Mouse (Mus musculus): Measurements from ENCODE around the gene Aco1. TPM values are rescaled to one million over a fixed set of nuclear protein-coding genes. Genes with fewer than 3 reads are reported as not detected.
A peak's percentile ranks its signal among the peaks of the same experiment; 100 is the strongest.

Aco1 gene
- polyA plus RNA-seq, 1 experiment from 2014 or later: 53.3 TPM

DNA sequence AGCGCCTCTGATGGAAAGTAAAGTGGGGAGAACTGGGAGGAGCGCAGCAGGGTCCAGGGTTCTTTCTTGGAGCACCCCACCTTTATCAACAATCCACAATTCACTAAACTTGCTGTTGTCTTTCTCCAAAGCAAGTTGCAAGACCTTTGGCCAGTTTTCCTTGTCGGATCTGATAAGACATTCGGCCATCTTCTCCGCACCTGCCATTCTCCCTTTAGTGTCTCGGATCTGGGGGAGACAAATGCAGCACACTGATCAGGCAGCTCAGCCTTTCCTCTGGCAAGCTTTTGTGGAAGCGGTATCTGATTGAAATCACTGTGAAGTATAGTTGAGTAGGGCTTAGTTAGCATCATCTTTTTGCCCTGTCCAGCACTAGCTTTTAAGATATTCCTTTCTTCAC lies 85.0 kb downstream of the Aco1 start:
- Histone ChIP-seq H3K36me3 (replicated peaks) (no peaks in the 10 kb centered on the region), H3K27me3 (ENCODE audit: poor library complexity, severe bottlenecking) (no peaks in the 10 kb centered on the region), H3K4me1 (no peaks in the 10 kb centered on the region), H3K9me3 (no peaks in the 10 kb centered on the region), H3K27ac (no peak overlapping the region), H3K4me3 (no peak overlapping the region)
- 92% methylated on average over 7 of the region's 7 CpGs for WGBS
- no peak for DNase-seq (ENCODE audit: extremely low spot score, low spot score)

DNA sequence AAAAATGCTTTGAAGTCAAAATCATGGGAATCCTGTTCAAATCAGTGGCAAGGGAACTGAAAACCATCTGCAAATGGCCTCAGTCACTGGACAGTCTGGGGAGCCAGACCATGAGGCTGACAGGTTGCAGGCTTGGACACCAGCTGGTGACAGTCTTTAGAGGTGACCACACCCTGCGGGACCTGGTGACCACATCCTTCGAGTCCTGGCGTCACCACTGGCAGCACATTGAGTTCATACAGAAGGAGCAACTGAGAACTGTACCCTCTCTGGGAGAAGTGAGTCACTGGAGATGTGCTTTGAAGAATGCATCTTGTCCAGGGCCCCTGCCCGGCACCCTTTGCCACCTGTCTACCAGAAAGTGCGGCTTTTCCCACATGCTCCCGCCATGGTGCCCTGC lies 86.8 kb downstream of the Aco1 start:
- H3K27me3 ChIP-seq (ENCODE audit: poor library complexity, severe bottlenecking): no peaks in the 10 kb centered on the region
- DNase-seq (ENCODE audit: extremely low spot score, low spot score): no peak
- H3K27ac ChIP-seq: no peak overlapping the region
- H3K4me3 ChIP-seq: no peak overlapping the region
- no peaks in the 10 kb centered on the region for H3K36me3 ChIP-seq (replicated peaks)
- no peaks in the 10 kb centered on the region for H3K9me3 ChIP-seq
- WGBS: 92% methylated on average over 6 of the region's 6 CpGs
- no peaks in the 10 kb centered on the region for H3K4me1 ChIP-seq

DNA sequence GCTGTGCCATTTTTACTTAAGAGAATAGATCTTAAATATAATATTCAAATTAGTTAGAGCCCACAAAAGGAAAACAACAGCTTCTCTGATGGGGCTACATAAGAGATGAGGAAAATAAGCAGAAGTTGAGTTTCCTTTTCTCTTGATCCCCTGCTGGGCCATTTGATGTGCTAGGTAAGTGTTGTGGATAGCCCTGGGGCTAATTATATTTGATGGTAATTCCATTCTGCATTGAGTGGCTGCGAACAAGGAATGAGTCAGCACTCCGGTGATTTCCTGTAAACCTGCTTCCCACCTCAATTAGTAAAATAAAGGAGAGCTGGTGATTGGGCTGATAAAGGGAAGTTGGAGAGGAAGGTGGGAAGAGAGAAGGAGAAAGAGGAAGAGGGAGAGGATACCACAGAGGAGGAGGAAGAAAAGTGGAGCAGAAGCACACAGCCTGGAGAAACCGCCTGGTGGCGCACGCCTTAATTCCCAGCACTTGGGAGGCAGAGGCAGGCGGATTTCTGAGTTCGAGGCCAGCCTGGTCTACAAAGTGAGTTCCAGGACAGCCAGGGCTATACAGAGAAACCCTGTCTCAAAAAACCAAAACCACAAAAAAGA lies 90.3 kb downstream of the Aco1 start:
- no peaks in the 10 kb centered on the region for H3K36me3 ChIP-seq (replicated peaks)
- H3K27ac ChIP-seq: no peak overlapping the region
- H3K27me3 ChIP-seq (ENCODE audit: poor library complexity, severe bottlenecking): no peaks in the 10 kb centered on the region
- no peak for DNase-seq (ENCODE audit: extremely low spot score, low spot score)
- no peaks in the 10 kb centered on the region for H3K9me3 ChIP-seq
- H3K4me3 ChIP-seq: no peak overlapping the region
- WGBS: 93% methylated on average over 7 of the region's 7 CpGs
- H3K4me1 ChIP-seq: no peaks in the 10 kb centered on the region

DNA sequence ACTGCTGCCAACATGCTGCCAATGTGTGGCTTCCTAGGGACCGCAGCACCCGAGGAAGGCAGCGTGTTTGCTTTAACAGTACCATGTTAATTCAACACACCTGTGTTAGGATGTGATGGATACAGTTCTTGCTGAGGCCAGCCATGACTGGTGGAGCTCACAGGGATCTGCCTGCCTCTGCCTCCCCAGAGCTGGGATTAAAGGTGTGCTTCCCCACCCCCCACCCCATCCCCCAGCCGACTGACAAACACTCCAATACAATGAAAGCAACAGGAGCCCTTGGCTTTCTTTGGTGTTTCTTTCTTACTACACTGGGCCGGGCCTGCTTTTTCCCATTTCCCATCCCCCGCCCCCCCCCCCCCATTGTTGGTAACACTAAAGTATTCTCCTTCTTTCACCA lies 91.4 kb downstream of the Aco1 start:
- H3K9me3 ChIP-seq: no peaks in the 10 kb centered on the region
- no peaks in the 10 kb centered on the region for H3K27me3 ChIP-seq (ENCODE audit: poor library complexity, severe bottlenecking)
- peaks cover 10% of the 10 kb centered on the region for H3K4me1 ChIP-seq
- DNase-seq (ENCODE audit: extremely low spot score, low spot score): no peak
- no peak overlapping the region for H3K4me3 ChIP-seq
- H3K36me3 ChIP-seq (replicated peaks): no peaks in the 10 kb centered on the region
- no peak overlapping the region for H3K27ac ChIP-seq
- 82% methylated on average over 6 of the region's 6 CpGs for WGBS

DNA sequence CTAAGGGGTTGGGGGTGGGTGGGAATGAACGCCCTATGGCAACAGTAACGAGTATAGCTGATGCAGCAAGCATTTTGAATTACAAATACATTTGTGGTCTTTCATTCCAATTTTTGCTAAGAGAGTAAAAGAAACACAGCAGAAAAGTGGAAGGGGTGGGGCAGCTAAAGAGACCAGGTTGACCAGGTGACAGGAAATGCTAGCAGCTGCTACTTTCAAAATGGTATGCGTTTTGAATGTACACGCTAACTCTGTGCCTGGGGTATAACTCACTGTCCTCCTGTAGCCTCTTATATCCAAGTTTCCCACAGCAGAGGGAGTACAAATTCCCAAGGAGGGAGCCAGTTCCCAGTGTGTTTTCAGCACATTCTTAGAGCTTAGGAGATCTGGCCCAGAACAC lies 93.9 kb downstream of the Aco1 start:
- 91% methylated on average over 4 of the region's 4 CpGs for WGBS
- no peak for DNase-seq (ENCODE audit: extremely low spot score, low spot score)

DNA sequence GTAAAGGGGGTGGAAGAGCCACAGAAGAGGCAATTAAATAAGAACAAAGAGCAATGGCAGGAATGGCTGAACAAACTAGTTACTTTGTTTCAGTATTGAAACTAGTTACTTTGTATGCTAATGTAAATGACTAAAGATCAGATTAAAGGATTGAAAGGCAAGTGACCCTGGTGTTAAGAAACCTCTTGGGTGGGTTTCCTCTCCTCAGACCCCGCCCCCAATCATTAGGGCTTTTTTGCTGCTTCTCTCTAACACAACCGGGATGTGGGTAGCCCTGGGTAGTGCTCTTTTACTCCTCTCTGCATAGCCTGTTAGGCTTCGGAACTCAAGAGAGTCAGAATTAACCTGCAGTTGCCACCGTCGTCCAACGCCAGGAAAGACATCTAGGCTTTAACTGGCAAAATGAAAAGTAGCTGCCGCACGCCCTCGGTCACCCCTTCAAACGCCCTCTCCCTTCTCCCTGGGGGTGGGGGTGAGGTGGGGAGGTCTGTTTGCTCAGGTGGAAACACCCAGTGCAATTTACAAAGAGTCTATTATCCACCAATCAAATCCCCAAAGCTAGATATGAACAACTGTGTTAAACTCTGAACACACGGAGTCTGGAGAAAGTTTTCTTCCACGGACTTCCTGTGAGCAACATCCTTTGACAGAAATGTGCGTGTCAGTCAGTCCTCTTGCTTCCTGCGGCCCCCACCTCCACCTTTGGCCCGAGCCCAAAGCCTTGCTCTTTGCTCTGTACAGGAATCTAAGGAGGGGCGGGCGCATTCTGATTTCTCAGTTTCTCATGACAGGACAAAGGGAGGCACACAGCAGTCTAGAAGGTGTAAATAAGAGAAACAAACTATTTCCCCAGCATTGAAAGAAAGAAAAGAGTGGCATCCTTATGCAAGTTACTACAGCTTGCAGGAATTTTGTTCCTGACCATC lies 95.9 kb downstream of the Aco1 start:
- 1% methylated on average over 17 of the region's 17 CpGs for WGBS
- H3K9me3 ChIP-seq: no peaks in the 10 kb centered on the region
- peak overlapping the region; percentile 35; the same call in 1 of the 2 replicates for H3K27ac ChIP-seq
- peak; percentile 18 for DNase-seq (ENCODE audit: extremely low spot score, low spot score)
- H3K36me3 ChIP-seq (replicated peaks): no peaks in the 10 kb centered on the region
- H3K27me3 ChIP-seq (ENCODE audit: poor library complexity, severe bottlenecking): 0 out of 2 replicates have a peak, but pooled peaks cover 4% of the 10 kb centered on the region
- H3K4me1 ChIP-seq: peaks cover 21% of the 10 kb centered on the region
- peak overlapping the region; percentile 61 for H3K4me3 ChIP-seq

More for the DNA sequence above, 93.9 kb downstream of the Aco1 start:
- Histone ChIP-seq H3K36me3 (replicated peaks) (no peaks in the 10 kb centered on the region), H3K27ac (no peak overlapping the region), H3K27me3 (ENCODE audit: poor library complexity, severe bottlenecking) (0 out of 2 replicates have a peak, but pooled peaks cover 4% of the 10 kb centered on the region), H3K4me3 (no peak overlapping the region), H3K9me3 (no peaks in the 10 kb centered on the region), H3K4me1 (peaks cover 21% of the 10 kb centered on the region)

DNA sequence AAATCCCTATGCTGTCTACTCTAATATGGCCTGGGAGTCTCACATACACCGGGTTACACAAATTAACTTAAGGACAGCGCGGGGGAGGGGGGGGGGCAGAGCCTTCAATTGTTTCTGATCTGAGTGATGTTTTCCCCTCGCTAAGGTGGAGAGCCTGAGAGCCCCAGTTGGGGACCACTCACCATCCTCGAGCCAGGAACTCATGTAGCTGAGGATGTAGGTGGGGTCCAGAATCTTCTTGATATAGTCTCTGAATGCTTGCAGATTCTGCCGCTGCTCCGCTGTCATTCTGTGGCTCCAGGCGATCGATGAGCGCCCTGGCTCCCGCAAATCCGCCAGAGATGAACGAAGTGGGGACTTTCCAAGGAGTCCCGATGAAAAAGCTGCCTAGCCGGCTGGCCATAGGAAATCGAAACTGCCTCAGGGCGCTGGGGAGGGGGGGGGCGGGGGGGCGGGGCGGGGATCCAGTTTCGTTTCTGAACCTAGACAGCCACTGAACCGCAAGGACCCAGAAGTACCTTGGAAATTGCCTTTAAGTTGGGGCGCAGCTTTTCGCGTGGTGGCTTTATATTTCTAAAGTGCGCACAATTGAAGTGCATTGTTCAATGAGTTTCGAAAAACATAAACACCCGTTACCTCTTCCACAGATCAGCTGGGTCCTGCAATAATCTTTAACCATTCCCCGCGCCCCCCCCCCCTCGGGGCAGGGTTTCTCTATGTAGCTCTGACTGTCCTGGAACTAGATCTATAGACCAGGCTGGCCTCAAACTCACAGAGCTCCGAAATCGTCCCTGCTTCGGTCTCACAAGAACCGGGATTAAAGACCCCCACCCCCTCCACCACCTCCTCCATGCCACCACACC lies 96.8 kb downstream of the Aco1 start, which contains the start of gene Ddx58:
Gene Ddx58, minus strand, starts transcription at position 420 of the 863 bp plus-strand sequence.
- 3% methylated on average over 32 of the region's 35 CpGs for WGBS
- peak within 1 kb of the TSS; percentile 70 for H3K27ac ChIP-seq
- H3K4me3 ChIP-seq: peak within 1 kb of the TSS; percentile 61
- H3K4me1 ChIP-seq: peaks cover 21% of the 10 kb centered on the region
- H3K36me3 ChIP-seq (replicated peaks): no peaks in the 10 kb centered on the region
- no peaks in the 10 kb centered on the region for H3K9me3 ChIP-seq
- DNase-seq (ENCODE audit: extremely low spot score, low spot score): peak; percentile 52
- 0 out of 2 replicates have a peak, but pooled peaks cover 4% of the 10 kb centered on the region for H3K27me3 ChIP-seq (ENCODE audit: poor library complexity, severe bottlenecking)

DNA sequence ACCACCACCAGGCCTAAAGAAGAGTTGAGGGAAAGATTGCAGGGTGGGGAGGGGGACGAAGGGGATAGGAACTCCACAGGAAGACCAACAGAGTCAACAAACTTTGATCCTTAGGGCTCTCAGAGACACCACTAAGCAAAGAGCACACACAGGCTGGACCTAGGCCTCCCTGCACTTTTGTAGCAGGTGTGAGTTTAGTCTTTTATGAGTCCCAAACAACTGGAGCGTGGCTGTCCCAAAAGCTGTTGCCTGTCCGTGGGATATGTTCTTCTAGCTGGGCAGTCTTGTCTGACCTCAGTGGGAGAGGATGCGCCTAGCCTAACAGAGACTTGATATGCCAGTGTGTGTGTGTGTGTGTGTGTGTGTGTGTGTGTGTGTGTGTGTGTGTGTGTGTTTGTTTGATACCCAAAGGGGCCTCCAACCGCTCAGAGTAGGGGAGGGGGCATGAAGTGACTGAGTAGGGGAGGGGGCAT lies 97.4 kb downstream of the Aco1 start:
- Histone ChIP-seq H3K4me3 (peak overlapping the region; percentile 61), H3K27ac (peak overlapping the region; percentile 70; the same call in 1 of the 2 replicates), H3K36me3 (replicated peaks) (no peaks in the 10 kb centered on the region), H3K27me3 (ENCODE audit: poor library complexity, severe bottlenecking) (0 out of 2 replicates have a peak, but pooled peaks cover 4% of the 10 kb centered on the region), H3K9me3 (no peaks in the 10 kb centered on the region), H3K4me1 (peaks cover 21% of the 10 kb centered on the region)
- WGBS: 50% methylated on average over 5 of the region's 5 CpGs
- no peak for DNase-seq (ENCODE audit: extremely low spot score, low spot score)

DNA sequence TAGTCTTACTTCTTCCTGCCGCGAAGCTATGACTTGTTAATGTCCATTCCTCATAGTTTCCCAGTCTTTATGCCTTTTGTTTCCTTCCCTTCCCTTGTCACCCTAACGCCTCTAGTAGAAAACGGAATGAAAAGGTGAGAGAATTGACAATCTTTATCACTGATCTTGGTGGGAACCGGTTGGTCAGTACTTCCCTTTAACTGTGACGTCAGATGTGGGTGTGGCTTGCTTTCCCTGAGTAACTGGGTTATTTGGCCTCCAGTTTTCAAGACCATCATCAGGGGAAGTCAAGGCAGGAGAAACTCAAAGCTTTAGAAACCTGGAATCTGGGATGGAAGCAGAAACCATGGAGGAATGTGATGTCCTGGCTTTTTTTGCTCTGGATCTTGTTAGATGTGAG lies 99.0 kb downstream of the Aco1 start:
- DNase-seq (ENCODE audit: extremely low spot score, low spot score): no peak
- no peaks in the 10 kb centered on the region for H3K9me3 ChIP-seq
- H3K4me1 ChIP-seq: peaks cover 21% of the 10 kb centered on the region
- WGBS: 60% methylated on average over 6 of the region's 6 CpGs
- 0 out of 2 replicates have a peak, but pooled peaks cover 4% of the 10 kb centered on the region for H3K27me3 ChIP-seq (ENCODE audit: poor library complexity, severe bottlenecking)
- no peak overlapping the region for H3K4me3 ChIP-seq
- no peaks in the 10 kb centered on the region for H3K36me3 ChIP-seq (replicated peaks)
- H3K27ac ChIP-seq: no peak overlapping the region

DNA sequence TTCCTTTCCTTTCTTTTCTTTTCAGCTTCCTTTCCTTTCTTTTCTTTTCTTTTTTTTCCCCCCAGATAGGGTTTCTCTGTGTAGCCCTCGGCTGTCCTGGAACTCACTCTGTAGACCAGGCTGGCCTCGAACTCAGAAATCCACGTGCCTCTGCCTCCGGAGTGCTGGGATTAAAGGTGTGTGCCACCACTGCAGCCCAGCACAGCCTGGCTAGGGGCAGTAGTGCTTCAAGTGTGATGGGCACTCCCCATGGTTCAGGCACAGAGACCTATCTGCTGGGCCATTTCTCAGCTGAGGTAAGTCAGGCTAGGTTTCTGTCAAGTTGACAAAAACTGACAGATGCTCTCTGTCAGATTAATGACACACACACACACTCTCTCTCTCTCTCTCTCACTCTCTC lies 100.1 kb downstream of the Aco1 start:
- WGBS: 88% methylated on average over 4 of the region's 4 CpGs
- H3K4me1 ChIP-seq: peaks cover 21% of the 10 kb centered on the region
- H3K27ac ChIP-seq: no peak overlapping the region
- H3K36me3 ChIP-seq (replicated peaks): no peaks in the 10 kb centered on the region
- H3K27me3 ChIP-seq (ENCODE audit: poor library complexity, severe bottlenecking): 0 out of 2 replicates have a peak, but pooled peaks cover 4% of the 10 kb centered on the region
- no peaks in the 10 kb centered on the region for H3K9me3 ChIP-seq
- no peak for DNase-seq (ENCODE audit: extremely low spot score, low spot score)
- H3K4me3 ChIP-seq: no peak overlapping the region

DNA sequence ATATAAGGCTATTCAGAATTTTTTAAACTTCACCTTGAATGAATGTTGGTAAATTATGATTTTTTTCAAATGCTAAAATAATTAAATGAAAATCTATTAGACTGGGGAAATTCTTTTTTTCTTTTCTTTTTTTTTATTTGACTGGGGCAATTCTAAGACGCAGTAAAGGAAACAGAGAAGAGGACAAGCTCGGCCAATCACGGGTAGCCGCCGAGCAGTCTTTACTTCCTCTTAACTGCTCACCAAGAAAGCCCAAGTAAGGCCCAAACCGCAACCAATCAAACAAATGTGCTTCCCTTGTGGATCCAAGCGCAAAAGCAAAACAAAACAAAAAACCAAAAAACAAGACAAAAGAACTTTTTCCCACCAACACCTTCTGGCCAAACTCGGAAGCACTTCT lies 101.2 kb downstream of the Aco1 start:
- Histone ChIP-seq H3K36me3 (replicated peaks) (no peaks in the 10 kb centered on the region), H3K4me3 (no peak overlapping the region), H3K27ac (no peak overlapping the region), H3K27me3 (ENCODE audit: poor library complexity, severe bottlenecking) (0 out of 2 replicates have a peak, but pooled peaks cover 4% of the 10 kb centered on the region), H3K9me3 (no peaks in the 10 kb centered on the region), H3K4me1 (peaks cover 13% of the 10 kb centered on the region)
- no peak for DNase-seq (ENCODE audit: extremely low spot score, low spot score)
- 85% methylated on average over 8 of the region's 8 CpGs for WGBS
